Mouse (Mus musculus): ENCODE measurements around the gene Abca1. TPM values are rescaled to one million over a fixed set of nuclear protein-coding genes. Genes with fewer than 3 reads are reported as not detected.
A peak's percentile ranks its signal among the peaks of the same experiment; 100 is the strongest.

Abca1 gene
- total RNA-seq, 2 experiments from 2014 or later = 13.6 to 19.7 TPM

GRCm38 (mm10) chr4:53027811-53028210 lies 131.9 kb downstream of the Abca1 start:
- DNase-seq (ENCODE audit: low spot score) = no peak
- intact Hi-C loops (cut with DNase I) = no loop called here

GRCm38 (mm10) chr4:53024397-53024796 lies 135.3 kb downstream of the Abca1 start:
- DNase-seq (ENCODE audit: low spot score) = no peak
- intact Hi-C loops (cut with DNase I) = no loop called here

- intact Hi-C loops (cut with DNase I) = no loop called here
- DNase-seq (ENCODE audit: low spot score) = no peak
Observed at GRCm38 (mm10) chr4:53023189-53023925, 136.3 kb downstream of the Abca1 start.

GRCm38 (mm10) chr4:53018392-53018791 lies 141.3 kb downstream of the Abca1 start:
- intact Hi-C loops (cut with DNase I) = no loop called here
- DNase-seq (ENCODE audit: low spot score) = no peak

- intact Hi-C loops (cut with DNase I) = no loop called here
- no peak for DNase-seq (ENCODE audit: low spot score)
Observed at GRCm38 (mm10) chr4:53015024-53015423, 144.7 kb downstream of the Abca1 start.

- intact Hi-C loops (cut with DNase I) = no loop called here
- no peak for DNase-seq (ENCODE audit: low spot score)
Observed at GRCm38 (mm10) chr4:53014421-53014820, 145.3 kb downstream of the Abca1 start.

- intact Hi-C loops (cut with DNase I) = loop anchor here (2.0 kb wide), 1 partner anchor 573 kb away; the partner anchor contains the start of gene Smc2
- DNase-seq (ENCODE audit: low spot score) = peak; percentile 90
Observed at GRCm38 (mm10) chr4:53011732-53012361, 147.8 kb downstream of the Abca1 start, which contains the start of gene Nipsnap3b. TSS of gene Nipsnap3b (plus strand) at chr4:53011880.

- DNase-seq (ENCODE audit: low spot score) = no peak
- intact Hi-C loops (cut with DNase I) = loop anchor here (2.0 kb wide), 1 partner anchor 571 kb away; the partner anchor contains the start of gene Smc2
Observed at GRCm38 (mm10) chr4:53009871-53010270, 149.8 kb downstream of the Abca1 start.

GRCm38 (mm10) chr4:53009183-53009582 lies 150.5 kb downstream of the Abca1 start:
- no peak for DNase-seq (ENCODE audit: low spot score)
- intact Hi-C loops (cut with DNase I) = no loop called here

- no peak for DNase-seq (ENCODE audit: low spot score)
- intact Hi-C loops (cut with DNase I) = no loop called here
Observed at GRCm38 (mm10) chr4:53000154-53000553, 159.5 kb downstream of the Abca1 start.

- no peak for DNase-seq (ENCODE audit: low spot score)
- intact Hi-C loops (cut with DNase I) = no loop called here
Observed at GRCm38 (mm10) chr4:52999449-52999848, 160.2 kb downstream of the Abca1 start.

- DNase-seq (ENCODE audit: low spot score) = no peak
- intact Hi-C loops (cut with DNase I) = no loop called here
Observed at GRCm38 (mm10) chr4:52989248-52989647, 170.4 kb downstream of the Abca1 start, which contains the start of gene Nipsnap3a. TSS of gene Nipsnap3a (plus strand) at chr4:52989272.

- no peak for DNase-seq (ENCODE audit: low spot score)
- intact Hi-C loops (cut with DNase I) = no loop called here
Observed at GRCm38 (mm10) chr4:52986266-52986665, 173.4 kb downstream of the Abca1 start.

GRCm38 (mm10) chr4:52985216-52985615 lies 174.5 kb downstream of the Abca1 start:
- no peak for DNase-seq (ENCODE audit: low spot score)
- intact Hi-C loops (cut with DNase I) = no loop called here

Other genes starting within 250 kb of the Abca1 start
- gene Olfr272, start 240.7 kb downstream of the Abca1 start, total RNA-seq (2021) = not detected
- not detected for gene Olfr270, start 195.3 kb downstream of the Abca1 start, total RNA-seq (2021)
- not detected for gene Nipsnap3a, start 170.6 kb downstream of the Abca1 start, total RNA-seq (2021)
- gene Nipsnap3b, start 148.0 kb downstream of the Abca1 start, total RNA-seq (2021) = 1 to 10 TPM; 4.0 to 4.1 TPM